Mouse (Mus musculus) erythroid progenitor cell, adult 5-6 weeks (primary cell): Measurements from ENCODE around the gene Myh14. TPM values are rescaled to one million over a fixed set of nuclear protein-coding genes. Genes with fewer than 3 reads are reported as not detected.

Experiments
- ATAC-seq: replicated peaks from 2 replicates; pipeline ENCODE4 v1.8.0; 2016; ENCODE audit warnings: moderate number of reproducible peaks, mild to moderate bottlenecking, moderate TSS enrichment, inconsistent platforms; ENCODE audit not compliant: poor library complexity, low FRiP score, severe bottlenecking
- total RNA-seq, 2 experiments: library from RNA; stranded (forward) in 1 of 2; stranded (reverse) in 1 of 2; fragments of 150-400 nt in 1 of 2; fragments of 186-747, 209-891 nt in 1 of 2; gene quantifications; 2 replicates each; pipeline versions ENCODE4 v1.2.3 to v1.2.4; 2015 to 2017; ENCODE audit warnings: low replicate concordance in 2 of 2

Myh14 gene
- total RNA-seq, 2 experiments from 2014 or later = 0.08 TPM; not detected in 1

DNA sequence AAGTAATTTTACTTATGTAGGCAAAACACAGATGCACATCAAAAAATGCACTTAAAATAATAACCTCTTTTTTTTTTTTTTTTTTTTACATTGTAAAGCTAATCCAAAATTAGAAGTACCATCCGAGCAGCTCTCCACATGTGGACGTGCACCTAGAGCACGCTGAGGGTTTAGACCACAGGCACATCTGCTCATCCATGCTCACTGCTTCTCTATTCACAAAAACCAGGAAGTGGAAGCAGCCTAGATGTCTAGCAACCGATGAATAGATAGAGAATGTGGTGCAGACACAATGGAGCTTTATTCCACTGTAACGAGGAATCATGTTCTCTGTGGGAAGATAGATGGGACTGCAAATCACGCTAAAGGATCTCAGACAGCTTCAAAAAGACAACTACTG lies 4.5 kb upstream of the Myh14 start:
- no peak for ATAC-seq

DNA sequence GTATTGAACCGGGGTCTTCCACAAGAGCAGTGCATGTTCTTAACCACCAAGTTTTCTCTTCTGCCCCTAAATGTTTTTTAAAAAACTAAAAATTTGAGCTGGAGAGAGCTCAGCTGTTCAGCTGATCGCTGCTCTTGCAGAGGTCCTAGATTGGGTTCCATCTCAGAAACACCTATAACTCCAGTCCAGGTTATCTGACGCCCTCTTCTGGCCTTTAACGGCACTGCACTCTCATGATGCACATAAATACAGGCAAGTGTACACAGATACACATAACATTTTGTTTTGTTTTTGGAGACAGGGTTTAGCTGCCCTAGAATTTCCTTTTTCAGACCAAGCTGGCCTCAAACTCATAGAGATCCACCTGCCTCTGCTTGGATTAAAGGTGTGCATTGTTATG lies 3.9 kb upstream of the Myh14 start:
- ATAC-seq = no peak

DNA sequence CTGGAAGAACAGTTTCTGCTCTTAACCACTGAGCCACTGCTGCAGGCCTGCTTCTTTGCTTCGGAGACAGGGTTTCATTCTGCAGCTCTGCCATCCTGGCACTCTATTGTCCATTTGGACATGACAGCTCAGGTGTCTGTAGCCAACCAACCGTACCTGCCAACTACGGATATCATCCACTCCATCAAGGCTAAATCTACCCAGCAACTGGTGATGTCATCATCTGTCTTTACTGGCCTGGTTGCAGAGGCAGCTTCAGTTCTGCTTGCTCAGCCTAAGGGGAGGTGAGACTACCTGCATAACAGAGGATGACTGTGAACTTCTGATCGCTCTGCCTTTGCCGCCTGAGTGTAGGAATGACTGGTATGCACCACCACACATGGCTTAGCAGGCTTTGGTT lies 1.6 kb upstream of the Myh14 start:
- ATAC-seq = no peak

DNA sequence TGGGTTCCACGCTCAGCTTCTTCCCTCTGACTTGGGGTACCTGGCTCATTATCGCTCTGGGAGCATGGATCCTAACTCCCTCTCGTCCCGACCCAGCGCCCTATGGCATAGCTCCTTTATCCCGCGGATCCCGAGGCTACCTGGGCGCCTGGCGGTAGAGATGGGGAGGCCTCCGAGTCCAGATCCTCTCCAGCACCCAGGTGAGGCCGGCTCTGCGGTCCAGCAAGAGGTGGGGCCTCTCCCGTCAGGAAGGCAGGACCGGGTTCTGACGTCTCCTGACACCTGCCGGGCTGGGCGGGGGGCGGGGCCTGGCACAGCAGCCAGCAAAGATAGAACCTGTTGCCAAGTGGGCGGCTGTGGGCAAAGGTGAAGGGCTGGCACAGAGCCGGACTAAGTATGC lies 1.5 kb downstream of the Myh14 start:
- no peak for ATAC-seq

DNA sequence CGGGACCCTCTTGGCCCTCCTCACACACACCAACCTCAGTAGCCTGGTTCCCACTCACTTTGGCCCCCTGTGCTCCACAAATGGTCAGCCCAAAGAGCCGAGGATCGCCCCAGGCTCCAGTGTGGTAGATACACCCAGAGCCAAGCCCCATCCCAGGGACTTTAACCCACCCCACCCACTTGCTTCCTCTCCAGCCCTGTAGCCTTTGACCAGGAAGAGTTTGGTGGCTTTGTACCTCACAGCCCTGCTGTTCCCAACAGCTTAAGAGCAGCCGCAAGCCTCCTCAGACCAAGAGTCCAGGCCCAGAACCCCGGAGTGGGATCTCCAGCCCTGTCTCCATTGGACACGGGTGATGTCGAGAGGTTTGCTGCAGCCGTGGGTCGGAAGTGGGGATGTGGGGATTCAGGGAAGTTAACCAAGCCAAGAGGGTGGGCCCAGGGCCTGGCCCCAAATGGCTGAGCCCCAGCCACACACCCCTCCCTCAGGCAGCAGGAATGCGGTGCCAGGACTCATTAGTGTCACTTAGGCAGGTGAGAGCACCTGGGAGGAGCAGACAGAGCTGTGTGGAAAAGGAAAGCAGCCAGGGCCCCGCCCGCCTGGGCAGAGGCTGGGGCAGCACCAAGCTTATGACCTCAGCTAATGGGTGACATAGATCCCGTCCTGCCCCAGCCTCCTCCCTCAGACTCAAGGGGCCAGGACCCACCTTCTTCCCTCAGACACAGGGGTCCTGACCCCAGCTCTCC lies 2.5 kb downstream of the Myh14 start:
- ATAC-seq = no peak

DNA sequence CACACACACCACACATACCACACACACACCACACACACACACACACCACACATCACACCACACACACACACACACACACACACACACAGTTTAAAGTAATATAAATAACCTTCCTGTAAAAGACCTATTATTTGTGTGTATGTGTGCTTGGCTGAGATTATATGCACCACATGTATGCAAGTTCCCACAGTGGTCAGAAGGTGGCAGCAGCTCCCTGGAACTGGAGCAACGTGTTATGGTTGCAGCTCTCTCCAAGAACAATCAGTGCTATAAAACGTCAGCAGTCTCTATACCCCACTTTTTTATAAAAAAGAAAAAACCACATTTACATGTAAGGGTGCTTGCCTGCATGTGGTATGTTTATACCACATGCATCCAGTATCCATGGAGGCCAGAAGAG lies 4.2 kb downstream of the Myh14 start:
- no peak for ATAC-seq

DNA sequence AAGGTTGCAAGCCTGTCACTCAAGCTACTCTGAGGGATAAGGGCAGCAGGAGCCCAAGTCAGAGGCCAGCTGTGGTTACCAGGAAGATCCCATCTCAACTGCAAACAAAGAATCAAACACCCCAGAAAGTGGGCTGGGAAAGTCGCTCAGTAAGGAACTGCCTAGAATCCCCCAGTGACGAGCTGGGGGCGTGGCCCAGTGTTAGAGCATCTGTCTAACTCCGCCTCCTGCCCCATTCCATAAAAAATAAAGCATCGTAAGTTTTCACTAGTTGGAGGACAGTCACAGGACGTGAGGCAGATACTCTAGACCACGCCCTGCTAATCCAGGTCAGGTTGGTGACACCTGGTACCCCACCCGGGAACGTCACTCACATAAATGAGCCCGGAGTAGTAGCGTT lies 5.9 kb downstream of the Myh14 start:
- no peak for ATAC-seq

DNA sequence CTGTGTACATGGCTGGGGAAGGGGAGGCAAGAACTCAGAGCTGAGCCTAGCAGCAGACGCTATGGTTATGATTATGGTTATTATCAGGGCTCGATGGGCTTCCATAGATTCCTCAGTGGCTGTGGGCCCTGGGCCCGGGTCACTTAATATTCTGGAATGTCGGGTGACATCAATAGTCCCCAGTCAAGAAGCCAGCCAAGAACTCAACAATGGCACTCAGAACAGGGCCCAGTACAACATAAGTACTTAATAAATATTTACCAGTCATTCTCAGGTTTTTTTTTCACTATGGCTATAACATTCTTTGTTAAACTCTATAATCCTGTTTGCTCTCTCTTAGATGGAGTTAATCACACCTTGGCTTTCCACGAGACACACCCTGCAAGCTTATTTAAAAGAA lies 7.1 kb downstream of the Myh14 start:
- no peak for ATAC-seq

DNA sequence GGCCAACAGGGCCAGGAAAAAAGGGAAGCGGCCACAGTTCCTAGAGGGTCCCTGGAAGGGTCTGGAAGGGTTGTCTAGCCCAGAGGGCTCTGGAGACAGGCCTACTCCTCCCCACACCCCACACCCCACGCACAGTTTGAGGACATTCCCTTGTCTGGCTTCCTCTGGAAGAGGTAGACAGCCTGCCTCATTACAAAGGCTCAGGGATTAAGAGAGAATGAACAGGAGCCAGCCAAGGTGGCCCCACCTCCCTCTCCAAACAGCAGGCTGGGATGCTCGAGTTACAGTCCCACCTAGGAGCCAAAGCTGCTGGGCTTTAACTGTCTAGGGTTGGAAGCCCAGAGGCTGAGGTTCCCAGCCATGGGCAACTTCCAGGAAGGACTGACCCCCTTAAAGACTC lies 8.1 kb downstream of the Myh14 start:
- ATAC-seq = no peak

DNA sequence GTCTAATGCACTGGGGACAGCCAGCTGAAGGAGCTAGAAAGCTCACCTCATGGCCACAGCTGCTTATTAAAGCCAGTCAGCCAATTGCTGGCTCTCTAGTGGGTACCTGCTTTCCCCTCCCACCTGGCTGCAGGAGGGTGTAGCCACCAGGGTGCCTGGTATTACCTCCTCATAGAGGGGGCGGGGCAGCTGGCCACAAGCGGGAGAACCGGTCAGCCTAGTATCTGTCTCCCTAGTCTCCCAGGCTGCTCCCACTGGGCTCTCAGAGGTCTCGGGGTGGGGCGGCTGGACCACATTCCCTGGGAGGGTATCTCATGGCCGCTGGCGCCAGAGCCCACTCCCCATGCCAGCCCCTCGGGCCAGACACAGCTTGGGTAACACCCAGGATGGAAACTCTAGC lies 8.5 kb downstream of the Myh14 start:
- no peak for ATAC-seq

DNA sequence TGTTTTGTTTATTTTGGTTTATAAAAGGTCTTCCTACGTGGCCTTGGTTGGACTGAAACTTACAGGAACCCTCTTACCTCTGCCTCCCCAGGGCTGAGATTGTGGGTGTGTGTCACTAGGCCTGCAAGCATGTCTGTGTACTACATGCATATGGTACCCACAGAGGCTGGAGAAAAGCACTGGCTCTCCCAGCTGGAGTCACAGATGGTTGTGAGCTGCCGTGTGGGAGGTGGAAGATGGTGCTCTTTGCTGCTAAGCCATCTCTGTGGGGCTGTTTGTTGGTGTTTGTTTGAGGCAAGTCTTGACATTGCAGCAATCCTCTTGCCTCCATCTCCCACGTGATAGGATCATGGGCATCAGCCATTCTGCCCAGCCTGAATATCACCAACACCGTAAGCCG lies 9.4 kb downstream of the Myh14 start:
- no peak for ATAC-seq

DNA sequence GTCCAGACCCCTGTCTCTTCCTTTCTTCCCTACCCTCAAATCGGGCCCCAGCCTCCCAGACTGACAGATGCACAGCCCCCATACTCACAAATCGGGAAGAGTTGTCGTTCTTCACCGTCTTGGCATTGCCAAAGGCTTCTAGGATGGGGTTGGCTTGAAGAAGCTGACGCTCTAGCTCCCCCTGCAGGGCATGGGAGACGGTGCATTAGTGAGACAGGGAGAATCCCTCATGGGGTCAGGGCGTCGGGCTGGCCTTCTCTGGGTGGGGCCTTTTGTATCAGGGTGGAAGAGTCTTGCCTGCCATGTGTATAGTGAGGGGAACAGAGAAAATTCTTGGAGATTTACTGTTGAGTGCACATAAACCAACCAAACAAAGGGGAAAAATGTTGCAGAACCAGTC lies 15.1 kb downstream of the Myh14 start:
- no peak; the same call in 1 of the 2 replicates for ATAC-seq

DNA sequence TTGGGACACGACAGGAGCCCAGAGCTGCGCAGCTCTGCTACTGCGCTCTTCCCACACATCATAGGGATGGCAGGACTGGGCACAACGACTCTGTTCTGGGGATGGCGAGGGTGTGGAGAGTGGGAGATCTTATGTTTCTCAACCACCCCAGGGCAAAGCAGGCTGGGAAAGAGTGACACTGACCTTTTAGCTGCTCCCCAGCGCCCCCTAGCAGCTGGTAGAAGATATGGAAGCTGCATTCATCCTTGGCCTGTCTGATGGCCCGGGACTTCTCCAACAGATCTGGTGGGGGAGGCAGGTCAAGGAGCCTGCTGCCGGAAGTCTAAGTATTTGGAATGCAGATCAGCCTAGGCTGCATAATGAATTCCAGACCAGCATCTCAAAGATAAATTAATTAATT lies 16.9 kb downstream of the Myh14 start:
- ATAC-seq = no peak

DNA sequence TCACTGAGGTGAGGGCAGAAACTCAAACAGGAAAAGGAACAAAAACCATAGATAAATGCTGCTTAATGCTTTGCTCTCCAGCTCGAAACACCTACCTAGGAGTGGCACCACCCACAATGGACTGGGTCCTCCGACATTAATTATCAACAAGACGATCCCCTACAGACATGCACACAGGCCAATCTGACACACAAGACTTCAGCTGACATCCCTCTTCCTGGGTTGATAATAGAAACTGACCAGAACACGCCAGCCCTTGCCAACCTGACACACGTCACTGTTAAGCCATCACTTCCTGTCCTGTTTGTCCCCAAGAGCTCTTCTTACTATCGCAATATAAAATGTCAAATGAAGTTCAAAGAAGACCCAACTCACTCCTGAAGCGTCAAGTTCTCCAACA lies 19.2 kb downstream of the Myh14 start:
- no peak for ATAC-seq

DNA sequence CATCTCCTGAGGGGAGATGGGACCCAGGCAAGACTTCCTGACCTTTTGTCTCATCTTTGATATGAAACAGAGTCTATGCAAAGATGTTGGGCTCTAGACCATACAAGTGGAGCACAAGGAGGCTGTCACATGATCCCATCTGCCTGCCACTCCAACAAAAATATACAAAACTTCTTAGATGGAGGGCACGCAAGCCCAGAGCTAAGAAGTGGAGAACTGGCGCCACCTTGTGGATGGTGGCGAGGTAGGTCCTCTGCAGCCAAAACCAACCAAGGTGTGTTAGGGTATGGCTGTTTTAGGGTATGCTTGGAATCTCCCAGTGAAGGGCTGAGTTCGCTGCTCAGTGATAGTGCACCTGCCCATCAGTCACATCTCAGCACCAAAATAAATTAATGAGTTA lies 20.7 kb downstream of the Myh14 start:
- ATAC-seq = no peak

DNA sequence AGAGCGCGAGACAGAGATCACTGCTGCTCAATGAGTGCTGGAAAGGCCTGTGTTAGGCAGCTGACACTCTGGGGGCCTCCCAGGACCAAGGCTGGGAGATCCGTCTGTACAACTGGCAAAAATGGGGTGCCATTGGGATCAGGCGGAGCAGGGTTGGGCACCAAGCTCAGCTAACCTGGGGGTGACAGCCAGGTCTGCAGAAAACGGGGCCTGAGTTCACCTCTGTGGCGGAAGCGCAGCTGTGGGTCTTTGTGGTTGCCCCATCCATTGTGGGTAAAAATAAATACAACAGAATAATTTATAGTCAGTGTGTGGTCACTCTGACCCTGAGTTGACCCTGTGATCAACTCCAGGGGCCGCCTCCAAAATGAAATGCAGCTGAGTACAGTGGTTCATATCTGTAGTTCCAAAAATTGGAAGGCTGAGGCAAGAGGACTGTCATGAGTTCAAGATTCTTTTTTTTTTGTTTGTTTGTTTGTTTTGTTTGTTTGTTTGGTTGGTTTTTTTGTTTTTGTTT lies 21.5 kb downstream of the Myh14 start:
- ATAC-seq = no peak

DNA sequence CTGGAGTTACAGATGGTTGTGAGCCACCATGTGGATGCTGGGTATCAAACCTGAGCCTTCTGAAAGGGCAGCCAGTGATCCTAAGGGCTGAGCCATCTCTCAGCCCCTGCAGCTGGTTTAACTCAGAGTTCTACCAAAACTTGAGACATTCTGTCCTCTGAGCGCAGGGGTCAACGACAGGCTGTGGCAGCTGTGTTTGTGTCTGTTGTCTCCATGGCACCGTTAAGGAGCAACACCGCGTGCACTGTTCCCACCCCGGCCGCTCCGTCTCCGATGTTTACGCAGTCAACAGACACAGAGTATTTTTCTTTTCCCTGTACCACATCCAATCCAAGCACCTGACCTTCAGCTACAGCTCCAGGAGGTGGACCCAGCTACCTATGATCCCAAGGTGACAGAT lies 22.9 kb downstream of the Myh14 start:
- no peak for ATAC-seq

DNA sequence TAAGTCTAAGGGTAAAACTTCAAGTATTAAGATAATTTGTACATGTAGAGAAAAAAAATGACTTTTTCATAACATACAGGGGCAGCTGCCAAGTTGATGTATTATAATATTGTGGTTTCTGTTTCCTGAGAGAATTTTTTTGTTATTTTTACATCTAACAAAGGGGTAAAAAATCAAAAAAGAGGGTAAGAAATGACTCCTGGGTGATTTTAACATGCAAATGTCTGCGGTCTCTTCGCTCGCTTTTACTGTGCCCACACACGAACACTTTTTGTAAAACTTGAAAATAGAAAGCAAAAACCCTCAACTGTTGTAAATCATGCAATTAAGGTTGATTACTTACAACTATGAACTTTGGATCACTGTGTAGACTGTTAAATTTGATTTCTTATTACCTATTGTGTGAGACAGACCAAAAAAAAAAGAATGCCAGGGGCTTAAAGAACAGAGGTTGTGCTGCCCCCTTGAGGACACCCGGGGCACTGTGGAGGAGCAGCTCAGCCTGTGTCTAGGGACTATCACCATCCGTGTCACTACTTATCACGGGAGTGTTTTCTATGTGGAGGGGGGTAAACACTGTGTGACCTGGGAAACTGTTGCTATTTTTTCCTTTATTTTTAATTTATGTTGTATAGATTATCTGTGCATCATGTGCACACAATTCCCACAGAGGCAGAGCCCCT lies 23.5 kb downstream of the Myh14 start:
- ATAC-seq = peak; percentile 52; the same call in 1 of the 2 replicates

DNA sequence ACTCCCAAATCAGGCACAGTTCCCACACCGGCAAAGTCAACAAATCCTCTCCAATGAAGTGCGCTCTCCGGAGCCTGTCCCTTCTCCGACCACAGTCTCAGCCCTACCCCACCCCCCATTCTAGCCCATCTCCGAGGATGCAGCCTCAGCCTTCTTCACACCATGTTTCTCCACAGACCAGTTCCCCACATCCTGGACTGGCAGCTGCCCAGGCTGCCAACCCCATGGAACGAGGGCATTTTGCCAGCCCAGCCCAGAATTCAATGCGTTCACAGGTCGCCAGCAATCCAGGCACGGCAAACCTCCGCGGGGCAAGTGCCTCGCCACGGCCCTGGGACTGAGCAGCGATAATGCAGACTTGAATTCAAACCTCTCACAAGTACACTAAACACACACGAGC lies 24.7 kb downstream of the Myh14 start:
- ATAC-seq = no peak

DNA sequence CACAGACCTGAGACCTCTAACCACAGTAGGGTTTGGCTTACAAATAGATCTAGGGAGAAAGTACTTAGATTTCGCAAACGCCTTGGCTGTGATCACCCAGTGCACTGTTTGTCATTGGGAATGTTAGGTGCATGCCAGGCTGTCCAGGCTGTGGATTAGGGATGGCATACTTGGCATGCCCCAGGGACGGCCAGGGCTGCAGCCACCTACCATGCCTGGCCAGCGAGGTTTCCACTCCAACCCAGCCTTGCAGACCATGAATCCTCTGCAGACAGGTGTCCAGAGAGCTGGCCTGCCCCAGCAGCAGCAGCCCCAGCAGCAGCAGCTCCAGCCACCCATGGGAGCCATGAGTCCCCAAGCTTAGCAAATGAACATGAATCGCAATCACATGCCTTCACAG lies 25.4 kb downstream of the Myh14 start:
- no peak for ATAC-seq

DNA sequence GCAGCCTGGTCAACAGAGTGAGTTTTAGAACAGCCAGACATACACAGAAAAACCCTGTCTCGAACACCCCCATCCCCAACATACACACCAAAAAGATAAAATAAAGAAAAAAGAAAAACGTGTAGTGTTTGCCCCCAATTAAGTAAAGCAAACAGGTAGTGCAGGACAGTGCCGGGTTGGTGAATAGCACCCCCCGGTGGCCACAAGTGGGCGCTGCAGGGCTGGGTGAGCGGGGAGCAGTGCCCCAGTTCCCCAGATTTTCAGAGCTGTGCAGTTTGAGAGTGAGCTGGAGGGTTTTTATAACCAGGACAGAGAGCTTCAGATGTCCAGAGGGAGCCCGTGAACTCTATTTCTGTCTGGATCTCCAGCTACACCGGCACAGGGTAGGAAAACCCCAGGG lies 28.8 kb downstream of the Myh14 start:
- 0 out of 2 replicates have a peak, but pooled peaks have one; percentile 49 for ATAC-seq
